Mouse (Mus musculus): ENCODE results near the gene Phc2.
"Not testable (repeated sequence)": the region's sequence is repeated elsewhere in the genome, so short reads cannot be mapped to it uniquely, and the experiment has no call there.

The Phc2 gene

GRCm38 (mm10) chr4:128645896-128646295 lies 8.6 kb upstream of the Phc2 start:
- no peak for DNase-seq (ENCODE audit: low spot score in 2 of 2)

- no peak for DNase-seq (ENCODE audit: low spot score in 2 of 2)
These were observed 7.7 kb upstream of the Phc2 start for GRCm38 (mm10) chr4:128646762-128647161.

- no peak for DNase-seq (ENCODE audit: low spot score in 2 of 2)
These were observed 5.8 kb upstream of the Phc2 start for GRCm38 (mm10) chr4:128648567-128649255.

GRCm38 (mm10) chr4:128651530-128651929 lies 3.0 kb upstream of the Phc2 start:
- DNase-seq (ENCODE audit: low spot score in 2 of 2): no peak

- no peak for DNase-seq (ENCODE audit: low spot score in 2 of 2)
These were observed 1.8 kb upstream of the Phc2 start for GRCm38 (mm10) chr4:128652584-128653298.

- DNase-seq (ENCODE audit: low spot score in 2 of 2): no peak
These were observed 944 bp downstream of the Phc2 start for GRCm38 (mm10) chr4:128655446-128655845.

- DNase-seq (ENCODE audit: low spot score in 2 of 2): no peak
These were observed 5.7 kb downstream of the Phc2 start for GRCm38 (mm10) chr4:128660196-128660595.

- no peak for DNase-seq (ENCODE audit: low spot score in 2 of 2)
These were observed 6.6 kb downstream of the Phc2 start for GRCm38 (mm10) chr4:128661063-128661462.

- DNase-seq (ENCODE audit: low spot score in 2 of 2): no peak
These were observed 9.5 kb downstream of the Phc2 start for GRCm38 (mm10) chr4:128664002-128664401.

- DNase-seq (ENCODE audit: low spot score in 2 of 2): not testable (repeated sequence)
These were observed 11.9 kb downstream of the Phc2 start for GRCm38 (mm10) chr4:128666362-128666761.

GRCm38 (mm10) chr4:128667195-128667594 lies 12.7 kb downstream of the Phc2 start:
- DNase-seq (ENCODE audit: low spot score in 2 of 2): not testable (repeated sequence)

- no peak for DNase-seq (ENCODE audit: low spot score in 2 of 2)
These were observed 14.7 kb downstream of the Phc2 start for GRCm38 (mm10) chr4:128669229-128669628.

GRCm38 (mm10) chr4:128670566-128671191 lies 16.2 kb downstream of the Phc2 start:
- DNase-seq (ENCODE audit: low spot score in 2 of 2): no peak

GRCm38 (mm10) chr4:128672494-128672893 lies 18.0 kb downstream of the Phc2 start:
- DNase-seq (ENCODE audit: low spot score in 2 of 2): no peak

GRCm38 (mm10) chr4:128678564-128679217 lies 24.2 kb downstream of the Phc2 start:
- no peak for DNase-seq (ENCODE audit: low spot score in 2 of 2)

GRCm38 (mm10) chr4:128681126-128681525 lies 26.6 kb downstream of the Phc2 start:
- no peak for DNase-seq (ENCODE audit: low spot score in 2 of 2)

GRCm38 (mm10) chr4:128682281-128682680 lies 27.8 kb downstream of the Phc2 start:
- no peak for DNase-seq (ENCODE audit: low spot score in 2 of 2)

GRCm38 (mm10) chr4:128683706-128684105 lies 29.2 kb downstream of the Phc2 start:
- no peak for DNase-seq (ENCODE audit: low spot score in 2 of 2)

- DNase-seq (ENCODE audit: low spot score in 2 of 2): no peak
These were observed 29.6 kb downstream of the Phc2 start for GRCm38 (mm10) chr4:128684108-128684507.

GRCm38 (mm10) chr4:128688513-128688913 lies 34.0 kb downstream of the Phc2 start:
- DNase-seq (ENCODE audit: low spot score in 2 of 2): no peak

- DNase-seq (ENCODE audit: low spot score in 2 of 2): no peak
These were observed 34.5 kb downstream of the Phc2 start for GRCm38 (mm10) chr4:128688976-128689375.

GRCm38 (mm10) chr4:128689739-128690304 lies 35.3 kb downstream of the Phc2 start:
- no peak for DNase-seq (ENCODE audit: low spot score in 2 of 2)
